In genomic region chr9:86543451-86543850, GRCm38 (mm10) we compare ENCODE assay signal across 17 mouse cellular contexts.
"Had no signal": no experiment of that assay in that cellular context is flagged by ENCODE, and none has a peak within 500 bp of the region (broad histone marks: within the 10 kb centered on the region; RNA-seq: fewer than 3 reads in every experiment).

No protein-coding gene starts in this region.

- H3K9me3 ChIP-seq: kidney, embryonic 15.5 days; limb, embryonic 10.5 days; liver, embryonic 15.5 days; midbrain, embryonic 10.5 days; midbrain, embryonic 15.5 days; neural tube, embryonic 13.5 days had no signal

- H3K9ac ChIP-seq: kidney, embryonic 15.5 days; liver, embryonic 15.5 days; midbrain, embryonic 15.5 days; neural tube, embryonic 13.5 days had no signal

- H3K27me3 ChIP-seq: kidney, embryonic 15.5 days; liver, embryonic 15.5 days; midbrain, embryonic 15.5 days; neural tube, embryonic 13.5 days had no signal

- H3K4me2 ChIP-seq: kidney, embryonic 15.5 days; liver, embryonic 11.5 days; liver, embryonic 15.5 days; midbrain, embryonic 15.5 days; neural tube, embryonic 13.5 days had no signal

- ATAC-seq: midbrain, embryonic 15.5 days had no signal

- H3K27ac ChIP-seq: kidney, embryonic 15.5 days; left cerebral cortex, adult 2 months; limb, embryonic 10.5 days; liver, embryonic 15.5 days; midbrain, embryonic 10.5 days; midbrain, embryonic 15.5 days; neural tube, embryonic 13.5 days had no signal

- H3K4me1 ChIP-seq: kidney, embryonic 15.5 days; limb, embryonic 10.5 days; liver, embryonic 15.5 days; midbrain, embryonic 10.5 days; midbrain, embryonic 15.5 days; neural tube, embryonic 13.5 days had no signal

- H3K4me3 ChIP-seq: kidney, embryonic 15.5 days; left cerebral cortex, adult 2 months; limb, embryonic 10.5 days; liver, embryonic 15.5 days; midbrain, embryonic 10.5 days; midbrain, embryonic 15.5 days; neural tube, embryonic 13.5 days had no signal

- DNase-seq: kidney, postnatal 14 days; lung, adult 2 months; lung, postnatal 10 days; lung, postnatal 4 days; retina, postnatal 1 day; right cerebral cortex, postnatal 4 days; spleen, adult 18-20 months; thymus, adult 2 months; thymus, postnatal 25 days had no signal
